Mouse (Mus musculus): ENCODE measurements around the gene Cacna1g. TPM values are rescaled to one million over a fixed set of nuclear protein-coding genes. Genes with fewer than 3 reads are reported as not detected.
"Not testable (repeated sequence)": the region's sequence is repeated elsewhere in the genome, so short reads cannot be mapped to it uniquely, and the experiment has no call there.

Gene Cacna1g
- polyA plus RNA-seq, 1 experiment: 6.5 TPM

DNA sequence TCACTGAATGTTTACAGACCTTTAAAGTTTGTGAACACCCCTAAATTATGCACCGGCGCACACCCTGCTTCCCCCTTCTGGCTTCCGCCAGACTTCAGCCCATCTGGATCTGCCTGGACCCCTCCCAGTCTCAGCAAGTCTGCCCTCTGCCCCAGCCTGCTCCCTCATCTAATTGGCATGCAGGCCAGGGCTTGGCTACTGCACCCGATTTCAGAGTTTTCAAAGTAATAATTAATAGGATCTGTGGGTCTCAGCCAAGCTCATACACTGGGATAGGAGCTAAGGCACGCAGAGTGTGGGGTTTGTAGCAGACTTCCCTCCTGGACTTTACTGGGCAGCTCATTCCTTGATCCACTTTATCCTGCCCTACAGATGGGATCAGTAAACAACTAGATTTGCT lies 69.8 kb downstream of the Cacna1g start:
- no peaks in the 10 kb centered on the region for H3K27me3 ChIP-seq (ENCODE audit: control insufficient read depth, insufficient read depth, low read length)
- TF ChIP-seq POLR2A (IDR thresholded peaks at IDR 0.05; ENCODE audit: control insufficient read depth, extremely low read depth, insufficient read depth, low read length, poor library complexity): no peak
- TF ChIP-seq CTCF (IDR thresholded peaks at IDR 0.05; ENCODE audit: borderline replicate concordance, control insufficient read depth, extremely low read depth, insufficient read depth, low read length, poor library complexity): no peak
- DNase-seq: no peak
- no peak overlapping the region for H3K4me3 ChIP-seq (ENCODE audit: control insufficient read depth, insufficient read depth, low read length)
- no peak overlapping the region for H3K27ac ChIP-seq (ENCODE audit: control insufficient read depth, insufficient read depth, low read length)
- H3K36me3 ChIP-seq (ENCODE audit: control insufficient read depth, insufficient read depth, low read length): no peaks in the 10 kb centered on the region
- peaks cover 7% of the 10 kb centered on the region; the same call in 1 of the 2 replicates for H3K4me1 ChIP-seq (replicated peaks; ENCODE audit: control insufficient read depth, insufficient read depth, low read length)
- 75% methylated on average over 5 of the region's 5 CpGs for WGBS

DNA sequence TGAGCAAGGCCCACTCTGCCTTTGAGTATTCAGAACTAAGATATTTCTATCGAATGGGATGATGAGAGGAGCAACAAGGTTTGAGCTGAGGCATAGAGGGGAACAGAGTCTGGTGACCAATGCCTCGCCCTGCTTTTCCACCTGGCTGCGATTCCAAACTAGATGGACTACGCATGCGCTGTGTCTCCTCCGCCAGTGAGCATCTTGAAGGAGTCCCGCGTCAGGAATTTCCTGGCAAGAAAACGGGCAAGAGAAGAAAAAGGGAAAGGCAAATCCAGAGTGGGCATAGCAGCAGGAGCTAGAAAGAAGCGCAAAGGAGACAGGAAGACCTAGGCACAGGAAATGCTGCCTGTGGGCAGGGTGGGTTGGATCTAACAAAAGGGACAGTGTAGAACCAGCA lies 70.2 kb downstream of the Cacna1g start:
- 92% methylated on average over 10 of the region's 10 CpGs for WGBS
- H3K4me3 ChIP-seq (ENCODE audit: control insufficient read depth, insufficient read depth, low read length): no peak overlapping the region
- H3K27ac ChIP-seq (ENCODE audit: control insufficient read depth, insufficient read depth, low read length): no peak overlapping the region
- TF ChIP-seq CTCF (IDR thresholded peaks at IDR 0.05; ENCODE audit: borderline replicate concordance, control insufficient read depth, extremely low read depth, insufficient read depth, low read length, poor library complexity) (no peak), POLR2A (IDR thresholded peaks at IDR 0.05; ENCODE audit: control insufficient read depth, extremely low read depth, insufficient read depth, low read length, poor library complexity) (no peak)
- H3K27me3 ChIP-seq (ENCODE audit: control insufficient read depth, insufficient read depth, low read length): no peaks in the 10 kb centered on the region
- no peaks in the 10 kb centered on the region for H3K36me3 ChIP-seq (ENCODE audit: control insufficient read depth, insufficient read depth, low read length)
- H3K4me1 ChIP-seq (replicated peaks; ENCODE audit: control insufficient read depth, insufficient read depth, low read length): peaks cover 7% of the 10 kb centered on the region; the same call in 1 of the 2 replicates
- no peak for DNase-seq

DNA sequence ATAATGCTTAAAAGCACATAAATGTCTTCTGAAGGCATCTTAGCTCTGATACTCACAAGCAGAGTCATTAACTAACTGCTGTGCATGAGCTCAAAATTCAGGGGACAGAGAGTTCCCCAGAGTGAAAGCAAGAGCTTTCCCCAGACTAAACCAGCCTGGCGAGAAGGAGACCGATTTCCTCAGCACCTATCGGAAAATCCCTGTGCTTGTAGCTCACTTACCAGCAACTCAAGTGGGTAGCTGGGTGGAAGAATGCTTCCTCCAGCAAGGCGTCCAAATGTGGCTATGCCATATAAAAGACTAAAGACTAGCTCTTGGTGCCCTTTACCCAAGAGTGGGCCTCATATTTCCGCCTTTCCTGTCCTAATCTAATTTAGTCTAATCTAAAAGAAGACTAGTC lies 71.3 kb downstream of the Cacna1g start:
- Histone ChIP-seq H3K4me1 (replicated peaks; ENCODE audit: control insufficient read depth, insufficient read depth, low read length) (peaks cover 3% of the 10 kb centered on the region; the same call in 1 of the 2 replicates), H3K4me3 (ENCODE audit: control insufficient read depth, insufficient read depth, low read length) (no peak overlapping the region), H3K36me3 (ENCODE audit: control insufficient read depth, insufficient read depth, low read length) (no peaks in the 10 kb centered on the region), H3K27ac (ENCODE audit: control insufficient read depth, insufficient read depth, low read length) (no peak overlapping the region), H3K27me3 (ENCODE audit: control insufficient read depth, insufficient read depth, low read length) (no peaks in the 10 kb centered on the region)
- no peak for DNase-seq
- TF ChIP-seq CTCF (IDR thresholded peaks at IDR 0.05; ENCODE audit: borderline replicate concordance, control insufficient read depth, extremely low read depth, insufficient read depth, low read length, poor library complexity) (no peak), POLR2A (IDR thresholded peaks at IDR 0.05; ENCODE audit: control insufficient read depth, extremely low read depth, insufficient read depth, low read length, poor library complexity) (no peak)
- WGBS: 91% methylated on average over 5 of the region's 5 CpGs

DNA sequence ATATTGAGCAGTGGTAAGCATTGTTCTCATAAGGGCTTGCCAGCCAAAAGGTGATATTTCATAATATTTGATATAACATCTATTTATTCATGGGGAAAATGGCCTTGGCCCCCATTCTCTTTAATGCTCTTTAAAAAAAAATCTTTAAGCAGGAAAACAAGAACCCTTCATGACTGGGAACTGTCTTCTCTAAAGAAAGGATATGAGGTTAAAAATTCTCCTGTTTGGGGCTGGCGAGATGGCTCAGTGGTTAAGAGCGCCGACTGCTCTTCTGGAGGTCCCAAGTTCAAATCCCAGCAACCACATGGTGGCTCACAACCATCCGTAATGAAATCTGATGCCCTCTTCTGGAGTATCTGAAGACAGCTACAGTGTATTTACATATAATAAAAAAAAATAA lies 72.0 kb downstream of the Cacna1g start:
- H3K27me3 ChIP-seq (ENCODE audit: control insufficient read depth, insufficient read depth, low read length); H3K4me1 ChIP-seq (replicated peaks; ENCODE audit: control insufficient read depth, insufficient read depth, low read length); DNase-seq; H3K36me3 ChIP-seq (ENCODE audit: control insufficient read depth, insufficient read depth, low read length); H3K4me3 ChIP-seq (ENCODE audit: control insufficient read depth, insufficient read depth, low read length); H3K27ac ChIP-seq (ENCODE audit: control insufficient read depth, insufficient read depth, low read length): not testable (repeated sequence)
- 92% methylated on average over 4 of the region's 4 CpGs for WGBS

DNA sequence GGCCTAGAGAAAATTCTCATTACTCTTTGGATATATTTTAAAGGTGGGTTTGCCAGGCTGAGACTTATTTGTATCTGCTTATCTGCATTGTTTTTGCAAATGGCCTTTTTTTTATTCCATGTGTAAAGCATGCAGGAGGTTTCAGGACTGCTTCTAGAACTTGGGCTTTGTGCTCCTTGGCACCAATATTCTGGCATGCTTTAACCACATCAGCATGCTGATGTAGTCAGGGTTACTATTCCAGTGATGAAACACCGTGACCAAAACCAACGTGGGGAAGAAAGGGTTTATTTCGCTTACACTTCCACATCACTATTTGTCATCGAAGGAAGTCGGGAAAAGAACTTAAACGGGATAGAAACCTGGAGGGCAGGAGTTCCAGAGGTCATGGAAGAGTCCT lies 73.0 kb downstream of the Cacna1g start:
- Histone ChIP-seq H3K27me3 (ENCODE audit: control insufficient read depth, insufficient read depth, low read length) (no peaks in the 10 kb centered on the region), H3K36me3 (ENCODE audit: control insufficient read depth, insufficient read depth, low read length) (no peaks in the 10 kb centered on the region), H3K4me1 (replicated peaks; ENCODE audit: control insufficient read depth, insufficient read depth, low read length) (no peaks in the 10 kb centered on the region), H3K4me3 (ENCODE audit: control insufficient read depth, insufficient read depth, low read length) (no peak overlapping the region), H3K27ac (ENCODE audit: control insufficient read depth, insufficient read depth, low read length) (no peak overlapping the region)
- DNase-seq: no peak
- 86% methylated on average over 6 of the region's 6 CpGs for WGBS
- TF ChIP-seq POLR2A (IDR thresholded peaks at IDR 0.05; ENCODE audit: control insufficient read depth, extremely low read depth, insufficient read depth, low read length, poor library complexity) (no peak), CTCF (IDR thresholded peaks at IDR 0.05; ENCODE audit: borderline replicate concordance, control insufficient read depth, extremely low read depth, insufficient read depth, low read length, poor library complexity) (no peak)

DNA sequence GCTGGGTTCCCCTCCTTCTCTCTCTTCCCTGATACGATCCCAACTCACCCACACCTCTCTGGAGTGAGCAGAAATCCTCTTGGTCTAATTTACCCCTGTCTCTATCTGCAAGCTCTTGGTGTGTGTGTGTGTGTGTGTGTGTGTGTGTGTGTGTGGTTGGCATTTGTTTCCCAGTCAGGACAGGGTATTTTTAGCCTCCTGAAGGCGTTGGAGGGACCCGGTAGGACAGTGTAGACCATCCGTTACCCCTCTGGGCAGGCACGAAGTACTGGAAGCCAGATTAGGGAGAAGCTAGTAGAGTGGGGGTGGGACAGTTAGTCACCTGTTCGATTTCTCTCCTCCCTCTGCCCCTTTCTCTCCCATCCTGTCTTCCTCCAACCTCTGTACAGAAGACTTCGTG lies 79.9 kb downstream of the Cacna1g start:
- Histone ChIP-seq H3K4me3 (ENCODE audit: control insufficient read depth, insufficient read depth, low read length) (no peak overlapping the region), H3K27ac (ENCODE audit: control insufficient read depth, insufficient read depth, low read length) (no peak overlapping the region), H3K27me3 (ENCODE audit: control insufficient read depth, insufficient read depth, low read length) (peaks cover 5% of the 10 kb centered on the region; the same call in 1 of the 2 replicates), H3K36me3 (ENCODE audit: control insufficient read depth, insufficient read depth, low read length) (no peaks in the 10 kb centered on the region), H3K4me1 (replicated peaks; ENCODE audit: control insufficient read depth, insufficient read depth, low read length) (peaks cover 8% of the 10 kb centered on the region)
- TF ChIP-seq CTCF (IDR thresholded peaks at IDR 0.05; ENCODE audit: borderline replicate concordance, control insufficient read depth, extremely low read depth, insufficient read depth, low read length, poor library complexity) (no peak), POLR2A (IDR thresholded peaks at IDR 0.05; ENCODE audit: control insufficient read depth, extremely low read depth, insufficient read depth, low read length, poor library complexity) (no peak)
- no peak for DNase-seq
- 90% methylated on average over 7 of the region's 7 CpGs for WGBS

DNA sequence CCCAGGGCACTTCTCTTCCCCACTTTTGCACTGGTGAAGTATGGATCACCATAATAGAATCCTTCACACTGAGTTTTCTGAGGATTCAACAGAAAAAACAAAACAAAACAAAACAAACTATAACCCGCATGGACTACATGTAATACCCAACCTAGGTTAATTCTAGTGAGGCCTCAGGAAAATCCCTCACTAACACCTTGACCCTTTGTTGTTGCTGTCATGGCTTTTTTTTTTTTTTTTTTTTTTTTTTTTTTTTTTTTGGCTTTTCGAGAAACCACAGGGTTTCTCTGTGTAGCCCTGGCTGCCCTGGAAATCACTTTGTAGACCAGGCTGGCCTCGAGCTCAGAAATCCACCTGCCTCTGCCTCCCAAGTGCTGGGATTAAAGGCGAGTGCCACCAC lies 80.5 kb downstream of the Cacna1g start:
- H3K4me3 ChIP-seq (ENCODE audit: control insufficient read depth, insufficient read depth, low read length); DNase-seq; H3K36me3 ChIP-seq (ENCODE audit: control insufficient read depth, insufficient read depth, low read length); H3K27me3 ChIP-seq (ENCODE audit: control insufficient read depth, insufficient read depth, low read length); H3K4me1 ChIP-seq (replicated peaks; ENCODE audit: control insufficient read depth, insufficient read depth, low read length); H3K27ac ChIP-seq (ENCODE audit: control insufficient read depth, insufficient read depth, low read length): not testable (repeated sequence)
- WGBS: 66% methylated on average over 4 of the region's 4 CpGs

Measured in thymus, adult 2 months (tissue).